Mouse (Mus musculus) kidney, postnatal 36 days (tissue): ENCODE measurements around the gene Cntrl.
A peak's percentile ranks its signal among the peaks of the same experiment; 100 is the strongest.

Experiments used
- DNase-seq, 2 experiments: peaks; one replicate each; pipeline ENCODE4 v3.0.0; 2021 to 2022; ENCODE audit warnings: mixed read lengths in 2 of 2

The Cntrl gene

GRCm38 (mm10) chr2:35175281-35176065 lies 66.2 kb downstream of the Cntrl start:
- no peak for DNase-seq

DNA sequence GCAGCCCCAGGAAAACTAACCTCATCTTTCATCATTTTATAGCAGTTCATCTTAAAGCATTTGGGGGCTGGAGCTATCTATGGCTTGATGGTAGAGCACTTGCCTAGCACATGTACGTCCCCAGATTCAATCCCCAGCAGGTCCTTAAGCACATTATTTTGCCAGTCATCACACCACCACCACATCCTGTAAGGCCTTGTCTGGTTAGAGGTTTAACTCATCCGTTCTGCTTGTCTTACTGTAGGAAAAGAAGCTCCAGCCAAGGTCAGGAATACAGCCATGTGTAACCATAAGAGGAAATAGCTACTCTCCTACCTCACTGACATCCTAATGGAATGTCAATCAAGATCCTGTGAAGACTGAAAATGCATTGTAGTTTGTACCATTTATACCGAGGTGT lies 68.9 kb downstream of the Cntrl start:
- DNase-seq, result no peak

- DNase-seq, result no peak
Observed at GRCm38 (mm10) chr2:35183115-35183673, 73.9 kb downstream of the Cntrl start.

GRCm38 (mm10) chr2:35188929-35189328 lies 79.6 kb downstream of the Cntrl start:
- DNase-seq, result no peak

GRCm38 (mm10) chr2:35193976-35194375 lies 84.7 kb downstream of the Cntrl start:
- no peak for DNase-seq

GRCm38 (mm10) chr2:35195626-35196544 lies 86.6 kb downstream of the Cntrl start:
- DNase-seq, result peak; percentile 71 to 83

DNA sequence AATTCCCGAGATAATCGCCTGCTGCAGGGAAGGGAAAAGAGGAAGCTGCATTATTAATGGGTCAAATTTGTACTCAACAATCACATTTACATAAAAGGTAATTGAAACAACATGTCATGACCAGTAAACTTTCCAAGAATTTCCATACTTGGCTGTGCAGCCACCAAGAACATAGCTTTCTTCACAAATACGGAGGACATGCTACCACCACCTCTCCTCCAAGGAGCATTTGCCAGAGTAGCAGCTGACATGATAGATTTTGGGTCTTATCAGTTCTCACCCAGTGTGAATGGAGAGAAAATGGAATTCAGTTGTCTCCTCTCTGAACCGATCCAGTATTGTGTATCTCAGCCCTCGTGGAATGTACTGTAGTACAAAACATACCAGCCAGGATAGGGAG lies 90.2 kb downstream of the Cntrl start:
- no peak for DNase-seq

GRCm38 (mm10) chr2:35199971-35200897 lies 90.9 kb downstream of the Cntrl start:
- peak; percentile 24 to 50 for DNase-seq

DNA sequence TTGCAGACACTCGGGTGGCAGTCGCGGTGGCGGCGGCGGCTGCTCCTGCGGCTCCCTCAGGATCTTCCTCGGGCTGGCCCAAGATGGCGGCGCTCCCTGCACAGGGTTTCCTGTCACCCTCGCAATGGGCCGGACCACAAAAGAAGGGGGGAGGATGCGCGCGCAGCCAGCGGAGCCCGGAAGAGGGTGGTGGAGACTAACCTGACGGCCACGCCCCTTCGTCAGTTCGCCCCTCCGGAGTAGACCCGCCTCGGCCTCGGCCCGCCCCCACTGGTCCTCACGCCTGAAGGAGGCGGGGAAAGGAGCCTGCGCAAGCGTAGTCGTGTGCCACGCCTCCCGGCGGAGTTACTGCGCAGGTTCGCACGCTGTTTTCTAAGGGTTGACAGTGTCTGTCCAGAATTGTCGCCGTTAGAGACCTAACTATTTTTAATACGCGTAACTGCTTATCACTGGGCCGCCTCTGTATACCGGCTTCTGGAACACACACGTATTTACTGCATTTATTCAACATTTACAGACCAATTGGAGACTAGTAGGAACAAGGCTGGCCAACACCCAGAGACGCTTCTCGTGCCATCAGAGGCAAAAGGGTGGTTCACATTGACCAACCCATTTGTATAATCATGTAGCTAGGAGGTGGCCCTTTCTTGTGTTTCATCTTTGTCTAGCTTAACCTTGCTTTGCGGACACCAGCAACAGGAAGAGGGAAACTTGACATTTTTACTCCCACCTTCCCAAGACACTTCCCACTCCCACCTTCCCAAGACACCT lies 91.8 kb downstream of the Cntrl start, which contains the start of gene Rab14:
Gene Rab14 (minus strand): TSS at position 223 of the 771 bp plus-strand sequence.
- peak; percentile 100 for DNase-seq

- no peak for DNase-seq
Observed at GRCm38 (mm10) chr2:35203729-35204128, 94.4 kb downstream of the Cntrl start.

DNA sequence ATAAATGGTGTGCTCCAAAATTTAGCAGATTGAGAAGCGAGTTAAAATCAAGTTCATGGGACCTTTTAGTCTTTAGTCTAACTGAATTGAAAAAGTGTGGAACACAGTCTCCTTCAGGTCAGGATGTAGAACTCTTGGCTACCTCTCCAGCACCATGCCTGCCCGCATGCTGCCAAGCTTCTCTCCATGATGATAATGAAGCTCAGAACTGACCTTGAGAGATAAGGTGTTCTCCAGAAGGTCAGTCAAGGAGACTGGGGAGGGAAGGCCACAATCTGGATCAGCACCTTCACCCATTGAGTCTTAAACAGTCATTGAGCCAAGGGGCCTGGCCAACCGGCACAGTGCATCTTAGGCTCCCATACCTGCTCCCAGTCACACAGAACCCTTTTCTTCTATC lies 97.5 kb downstream of the Cntrl start:
- no peak for DNase-seq

- DNase-seq, result no peak
Observed at GRCm38 (mm10) chr2:35208054-35208453, 98.8 kb downstream of the Cntrl start.

- no peak for DNase-seq
Observed at GRCm38 (mm10) chr2:35208931-35209665, 99.8 kb downstream of the Cntrl start.

DNA sequence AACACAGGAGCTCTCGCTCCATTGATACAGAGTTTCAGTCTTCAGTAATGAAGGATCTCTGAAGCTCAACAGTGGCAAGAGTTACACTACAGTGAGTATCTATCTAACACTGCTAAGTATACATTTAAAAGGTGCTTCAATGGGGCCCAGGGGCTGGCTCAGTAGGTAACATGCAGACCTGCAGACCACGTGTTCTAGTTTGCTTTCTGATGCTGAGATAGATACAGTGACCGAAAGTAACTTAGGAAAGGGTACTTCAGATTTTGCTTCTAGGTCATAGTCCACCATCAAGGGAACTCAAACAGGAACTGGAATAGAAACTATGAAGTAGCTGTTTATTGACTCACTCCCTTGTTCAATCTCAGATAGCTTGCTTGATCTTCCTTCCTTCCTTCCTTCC lies 102.4 kb downstream of the Cntrl start:
- DNase-seq, result no peak

DNA sequence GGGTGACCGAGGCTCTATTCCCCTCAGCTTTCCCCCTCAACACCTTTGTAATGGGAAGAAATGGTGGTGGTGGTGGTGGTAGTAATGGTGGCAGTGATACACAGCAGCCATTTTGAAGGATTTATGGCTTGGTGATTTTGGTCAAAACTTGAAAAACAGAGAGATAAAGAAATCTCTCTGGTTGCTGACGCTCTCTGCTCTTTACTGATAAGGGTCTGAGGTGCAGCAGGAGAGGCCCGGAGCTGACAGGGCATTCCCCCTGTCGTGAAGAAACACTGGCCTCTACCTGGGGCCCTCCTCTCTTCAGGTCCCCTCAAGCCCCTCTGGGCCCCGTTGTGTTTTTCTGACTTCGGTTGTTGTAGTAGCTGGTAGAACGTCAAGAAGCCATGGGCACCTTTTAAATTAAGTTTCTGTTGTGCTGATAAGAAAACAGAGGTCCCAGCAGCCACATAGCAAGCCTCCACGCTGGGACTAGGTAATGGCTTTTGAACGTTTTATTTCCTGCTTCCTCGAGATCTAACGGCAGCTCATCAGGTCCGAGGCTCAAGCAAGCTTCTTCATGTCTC lies 104.1 kb downstream of the Cntrl start:
- no peak for DNase-seq

- peak; percentile 88 for DNase-seq
Observed at GRCm38 (mm10) chr2:35214881-35215358, 105.6 kb downstream of the Cntrl start.

DNA sequence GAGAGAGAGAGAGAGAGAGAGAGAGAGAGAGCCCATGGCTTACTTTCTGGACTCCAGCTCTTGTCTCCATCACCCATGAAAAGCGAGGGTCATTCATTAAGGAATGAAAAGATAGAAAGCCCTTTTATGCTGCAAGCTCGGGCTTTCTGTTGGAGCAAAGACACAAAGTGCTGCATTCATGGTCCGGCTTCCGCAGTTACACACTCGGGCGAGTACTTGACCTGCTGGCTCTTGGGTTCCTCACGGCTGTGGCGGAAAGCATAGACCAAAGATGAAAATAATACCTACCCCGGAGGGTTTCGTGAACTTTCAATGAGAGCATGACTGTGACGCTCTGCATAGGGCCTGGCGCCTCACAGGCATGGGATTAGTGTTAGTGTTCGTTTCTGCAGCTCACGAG lies 106.1 kb downstream of the Cntrl start:
- peak; percentile 35 to 46 for DNase-seq

DNA sequence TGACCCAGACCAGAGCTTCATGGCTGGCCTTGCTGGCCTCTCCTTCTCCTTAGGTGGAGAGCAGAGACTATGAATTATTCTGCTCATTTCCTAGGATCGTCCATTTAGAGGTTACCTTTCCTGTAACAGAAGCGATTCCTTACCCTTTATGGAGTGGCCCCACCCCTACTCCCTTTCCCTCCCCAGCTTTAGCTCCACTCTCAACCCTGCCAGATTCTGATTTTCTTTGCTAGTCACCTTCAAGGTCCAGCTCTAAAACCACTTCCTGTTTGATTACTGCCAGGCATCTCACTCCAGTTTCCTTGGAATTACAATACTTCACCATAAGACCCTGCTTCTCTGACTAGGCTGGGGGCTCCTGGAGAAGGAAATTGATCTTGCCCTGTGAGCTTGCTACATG lies 107.4 kb downstream of the Cntrl start:
- DNase-seq, result no peak

DNA sequence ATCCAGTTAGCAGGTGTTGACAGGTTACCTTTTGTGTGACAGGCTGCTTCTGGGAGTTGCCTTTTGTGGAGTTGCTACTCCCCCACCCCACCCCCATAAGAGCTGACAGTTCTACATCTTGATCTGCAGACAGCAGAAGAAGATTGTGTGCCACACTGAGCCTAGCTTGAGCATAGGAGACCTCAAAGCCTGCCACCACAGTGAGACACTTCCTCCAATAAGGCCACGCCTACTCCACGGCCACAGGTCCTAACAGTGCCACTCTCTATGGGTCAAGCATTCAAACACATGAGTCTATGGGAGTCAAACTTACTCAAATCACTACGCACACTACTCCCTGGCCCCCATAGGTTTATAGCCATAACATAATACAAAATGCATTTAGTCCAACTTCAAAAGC lies 109.4 kb downstream of the Cntrl start:
- no peak for DNase-seq

- no peak for DNase-seq
Observed at GRCm38 (mm10) chr2:35222822-35223391, 113.6 kb downstream of the Cntrl start.
